Mouse (Mus musculus) testis, postnatal 10 days (tissue): ENCODE results near the gene Shq1.

ENCODE experiments used
- DNase-seq: peaks from one replicate; pipeline ENCODE4 v3.0.0; 2021; ENCODE audit warnings: low spot score

Shq1 gene

GRCm38 (mm10) chr6:100670880-100671344 is at the start of gene Shq1:
Shq1 (minus strand) TSS chr6:100671157.
- DNase-seq: peak; percentile 90

GRCm38 (mm10) chr6:100720098-100720501 is 49.1 kb upstream of the Shq1 start:
- DNase-seq: no peak

GRCm38 (mm10) chr6:100716817-100717216 is 45.9 kb upstream of the Shq1 start:
- DNase-seq: no peak

GRCm38 (mm10) chr6:100716152-100716551 is 45.2 kb upstream of the Shq1 start:
- DNase-seq: no peak

GRCm38 (mm10) chr6:100715296-100715828 is 44.4 kb upstream of the Shq1 start:
- DNase-seq: no peak

GRCm38 (mm10) chr6:100710866-100711265 is 39.9 kb upstream of the Shq1 start:
- DNase-seq: no peak

- no peak for DNase-seq
These were observed 39.2 kb upstream of the Shq1 start for GRCm38 (mm10) chr6:100710170-100710569.

GRCm38 (mm10) chr6:100709483-100709882 is 38.5 kb upstream of the Shq1 start:
- no peak for DNase-seq

GRCm38 (mm10) chr6:100708996-100709395 is 38.0 kb upstream of the Shq1 start:
- peak; percentile 54 for DNase-seq

GRCm38 (mm10) chr6:100708248-100708647 is 37.3 kb upstream of the Shq1 start:
- no peak for DNase-seq

- DNase-seq: no peak
These were observed 36.6 kb upstream of the Shq1 start for GRCm38 (mm10) chr6:100707557-100707956.

GRCm38 (mm10) chr6:100706861-100707260 is 35.9 kb upstream of the Shq1 start:
- DNase-seq: no peak

GRCm38 (mm10) chr6:100705366-100705811 is 34.4 kb upstream of the Shq1 start:
- no peak for DNase-seq

- peak; percentile 53 for DNase-seq
These were observed 33.8 kb upstream of the Shq1 start, which contains the start of gene Gxylt2 for GRCm38 (mm10) chr6:100704574-100705365. Gxylt2 (plus strand) TSS chr6:100704734.

GRCm38 (mm10) chr6:100704197-100704573 is 33.2 kb upstream of the Shq1 start:
- no peak for DNase-seq

- no peak for DNase-seq
These were observed 29.8 kb upstream of the Shq1 start for GRCm38 (mm10) chr6:100700774-100701173.

- DNase-seq: no peak
These were observed 29.0 kb upstream of the Shq1 start for GRCm38 (mm10) chr6:100699986-100700385.

GRCm38 (mm10) chr6:100686341-100686740 is 15.4 kb upstream of the Shq1 start:
- no peak for DNase-seq

GRCm38 (mm10) chr6:100678636-100679035 is 7.7 kb upstream of the Shq1 start:
- DNase-seq: no peak

- DNase-seq: no peak
These were observed 5.5 kb upstream of the Shq1 start for GRCm38 (mm10) chr6:100676461-100676860.

- DNase-seq: no peak
These were observed 4.0 kb upstream of the Shq1 start for GRCm38 (mm10) chr6:100674974-100675373.

- DNase-seq: no peak
These were observed 444 bp upstream of the Shq1 start for GRCm38 (mm10) chr6:100671401-100671800.

- peak; percentile 69 for DNase-seq
These were observed 551 bp downstream of the Shq1 start for GRCm38 (mm10) chr6:100670370-100670841.
